Mouse (Mus musculus): ENCODE results near the gene Cacng7. TPM values are rescaled to one million over a fixed set of nuclear protein-coding genes. Genes with fewer than 3 reads are reported as not detected.
"Not testable (repeated sequence)": the region's sequence is repeated elsewhere in the genome, so short reads cannot be mapped to it uniquely, and the experiment has no call there.

The Cacng7 gene
- polyA plus RNA-seq, 1 experiment from 2014 or later, result 0.07 TPM

DNA sequence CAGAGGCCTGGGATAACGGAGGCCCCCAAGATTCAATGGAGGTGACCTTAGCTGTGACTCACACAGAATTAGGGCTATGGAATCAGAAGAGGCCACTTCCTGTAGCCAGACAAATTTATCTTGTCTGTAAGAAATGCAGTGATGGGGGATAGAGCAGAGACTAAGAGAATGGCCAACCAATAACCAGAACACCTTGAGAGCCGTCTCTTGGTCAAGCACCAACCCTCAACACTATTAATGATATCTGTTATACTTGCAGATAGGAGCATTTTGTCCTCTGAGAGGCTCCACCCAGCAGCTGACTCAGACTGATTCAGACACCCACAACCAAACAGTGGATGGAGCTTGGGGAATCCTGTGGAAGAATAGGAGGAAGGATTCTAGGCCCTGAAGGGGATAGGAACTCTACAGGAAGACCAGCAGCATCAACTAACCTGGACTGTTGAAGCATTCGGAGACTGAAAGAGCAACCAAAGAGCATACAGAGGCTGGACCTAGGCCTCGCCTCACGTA, 52.1 kb downstream of the Cacng7 start:
- WGBS (ENCODE audit: insufficient replicate concordance), result 59% methylated on average over 5 of the region's 5 CpGs

DNA sequence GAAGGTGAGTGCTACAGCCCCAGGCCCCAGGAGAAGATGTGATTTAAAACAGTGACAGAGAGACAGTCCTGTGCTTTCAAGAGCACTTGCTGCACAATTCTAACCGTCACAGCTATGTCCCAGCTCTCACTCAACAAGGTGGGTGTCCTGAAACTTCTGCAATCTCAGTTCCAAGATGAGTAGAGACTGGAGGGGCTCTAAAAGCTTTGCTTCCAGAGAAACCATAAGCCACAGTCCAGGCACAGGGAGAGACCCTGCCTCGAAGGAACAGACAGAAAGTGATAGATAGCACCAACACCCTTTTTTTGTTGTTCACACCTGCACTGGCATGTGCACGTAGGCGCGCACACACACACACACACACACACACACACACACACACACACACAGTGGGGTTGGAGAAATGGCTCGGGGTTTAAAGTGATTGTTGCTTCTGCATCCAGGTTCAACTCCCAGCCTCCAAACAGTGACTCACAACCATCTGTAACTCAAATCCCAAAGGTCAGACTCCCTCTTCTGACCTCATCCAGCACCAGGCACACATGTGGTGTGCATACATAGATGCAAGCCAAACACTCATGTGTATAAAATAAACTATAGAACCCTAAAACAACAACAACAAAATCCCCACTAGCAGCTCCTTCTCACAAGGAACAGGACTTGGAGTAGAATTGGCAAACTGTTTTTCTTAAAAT, 53.4 kb downstream of the Cacng7 start:
- Histone ChIP-seq H3K4me1 (no peaks in the 10 kb centered on the region), H3K27me3 (replicated peaks) (peaks cover 15% of the 10 kb centered on the region), H3K9ac (no peak overlapping the region), H3K27ac (no peak overlapping the region), H3K4me3 (no peak overlapping the region), H3K36me3 (no peaks in the 10 kb centered on the region), H3K4me2 (no peak overlapping the region), H3K9me3 (replicated peaks) (no peaks in the 10 kb centered on the region)
- ATAC-seq, result no peak
- 65% methylated on average over 6 of the region's 6 CpGs for WGBS (ENCODE audit: insufficient replicate concordance)

More for the DNA sequence above, 52.1 kb downstream of the Cacng7 start:
- H3K27me3 ChIP-seq (replicated peaks), result peaks cover 3% of the 10 kb centered on the region
- H3K4me2 ChIP-seq, result no peak overlapping the region
- no peaks in the 10 kb centered on the region for H3K36me3 ChIP-seq
- no peak overlapping the region for H3K4me3 ChIP-seq
- no peak overlapping the region for H3K9ac ChIP-seq
- H3K4me1 ChIP-seq, result no peaks in the 10 kb centered on the region
- no peaks in the 10 kb centered on the region for H3K9me3 ChIP-seq (replicated peaks)
- no peak overlapping the region for H3K27ac ChIP-seq
- ATAC-seq, result no peak

- no peak for ATAC-seq
- H3K9ac ChIP-seq, result no peak overlapping the region
- no peak overlapping the region for H3K27ac ChIP-seq
- H3K9me3 ChIP-seq (replicated peaks), result no peaks in the 10 kb centered on the region
- peaks cover 23% of the 10 kb centered on the region for H3K27me3 ChIP-seq (replicated peaks)
- H3K4me1 ChIP-seq, result no peaks in the 10 kb centered on the region
- WGBS (ENCODE audit: insufficient replicate concordance), result 68% methylated on average over 18 of the region's 18 CpGs
- no peaks in the 10 kb centered on the region for H3K36me3 ChIP-seq
- no peak overlapping the region for H3K4me3 ChIP-seq
- H3K4me2 ChIP-seq, result no peak overlapping the region
These were observed 55.0 kb downstream of the Cacng7 start for GRCm38 (mm10) chr7:3387761-3388160.

- 13% methylated on average over 6 of the region's 6 CpGs for WGBS (ENCODE audit: insufficient replicate concordance)
- Histone ChIP-seq H3K9ac (no peak overlapping the region), H3K27ac (no peak overlapping the region), H3K4me1 (no peaks in the 10 kb centered on the region), H3K36me3 (no peaks in the 10 kb centered on the region), H3K4me3 (no peak overlapping the region), H3K9me3 (replicated peaks) (no peaks in the 10 kb centered on the region), H3K27me3 (replicated peaks) (peaks cover 26% of the 10 kb centered on the region), H3K4me2 (no peak overlapping the region)
- no peak for ATAC-seq
These were observed 56.1 kb downstream of the Cacng7 start for GRCm38 (mm10) chr7:3388885-3389284.

GRCm38 (mm10) chr7:3389444-3390412, 57.0 kb downstream of the Cacng7 start:
- WGBS (ENCODE audit: insufficient replicate concordance), result 1% methylated on average over 15 of the region's 17 CpGs
- no peak for ATAC-seq
- Histone ChIP-seq H3K9ac (no peak overlapping the region), H3K27ac (no peak overlapping the region), H3K4me3 (no peak overlapping the region), H3K27me3 (replicated peaks) (peaks cover 26% of the 10 kb centered on the region), H3K36me3 (no peaks in the 10 kb centered on the region), H3K9me3 (replicated peaks) (no peaks in the 10 kb centered on the region), H3K4me1 (no peaks in the 10 kb centered on the region), H3K4me2 (peak overlapping the region; percentile 21; the same call in 1 of the 2 replicates)

- Histone ChIP-seq H3K9ac (no peak within 1 kb of the TSS), H3K27ac (no peak within 1 kb of the TSS), H3K36me3 (no peaks in the 10 kb centered on the region), H3K4me2 (peak within 1 kb of the TSS; percentile 21; the same call in 1 of the 2 replicates), H3K4me1 (no peaks in the 10 kb centered on the region), H3K27me3 (replicated peaks) (peaks cover 26% of the 10 kb centered on the region), H3K4me3 (no peak within 1 kb of the TSS), H3K9me3 (replicated peaks) (no peaks in the 10 kb centered on the region)
- ATAC-seq, result no peak
- 3% methylated on average over 7 of the region's 7 CpGs for WGBS (ENCODE audit: insufficient replicate concordance)
These were observed 57.8 kb downstream of the Cacng7 start, which contains the start of gene Cacng8 for GRCm38 (mm10) chr7:3390413-3391080. TSS of gene Cacng8 (plus strand) at chr7:3390683.

- no peak overlapping the region for H3K4me2 ChIP-seq
- peaks cover 26% of the 10 kb centered on the region for H3K27me3 ChIP-seq (replicated peaks)
- no peak overlapping the region for H3K27ac ChIP-seq
- H3K4me3 ChIP-seq, result no peak overlapping the region
- no peaks in the 10 kb centered on the region for H3K36me3 ChIP-seq
- H3K9me3 ChIP-seq (replicated peaks), result no peaks in the 10 kb centered on the region
- no peak for ATAC-seq
- 8% methylated on average over 12 of the region's 12 CpGs for WGBS (ENCODE audit: insufficient replicate concordance)
- no peaks in the 10 kb centered on the region for H3K4me1 ChIP-seq
- no peak overlapping the region for H3K9ac ChIP-seq
These were observed 58.3 kb downstream of the Cacng7 start for GRCm38 (mm10) chr7:3391081-3391451.

GRCm38 (mm10) chr7:3391809-3392208, 59.1 kb downstream of the Cacng7 start:
- Histone ChIP-seq H3K27ac (no peak overlapping the region), H3K4me3 (no peak overlapping the region), H3K36me3 (no peaks in the 10 kb centered on the region), H3K4me1 (no peaks in the 10 kb centered on the region), H3K4me2 (no peak overlapping the region), H3K9ac (no peak overlapping the region), H3K9me3 (replicated peaks) (no peaks in the 10 kb centered on the region), H3K27me3 (replicated peaks) (peaks cover 26% of the 10 kb centered on the region)
- 33% methylated on average over 4 of the region's 4 CpGs for WGBS (ENCODE audit: insufficient replicate concordance)
- ATAC-seq, result no peak

- no peaks in the 10 kb centered on the region for H3K9me3 ChIP-seq (replicated peaks)
- H3K27ac ChIP-seq, result no peak overlapping the region
- H3K27me3 ChIP-seq (replicated peaks), result peaks cover 4% of the 10 kb centered on the region; the same call in 1 of the 2 replicates
- no peak overlapping the region for H3K4me2 ChIP-seq
- no peak overlapping the region for H3K4me3 ChIP-seq
- no peak overlapping the region for H3K9ac ChIP-seq
- WGBS (ENCODE audit: insufficient replicate concordance), result 54% methylated on average over 10 of the region's 10 CpGs
- H3K4me1 ChIP-seq, result no peaks in the 10 kb centered on the region
- no peaks in the 10 kb centered on the region for H3K36me3 ChIP-seq
- ATAC-seq, result no peak
These were observed 64.6 kb downstream of the Cacng7 start for GRCm38 (mm10) chr7:3397355-3397754.

GRCm38 (mm10) chr7:3397797-3398196, 65.0 kb downstream of the Cacng7 start:
- WGBS (ENCODE audit: insufficient replicate concordance), result 58% methylated on average over 7 of the region's 7 CpGs
- H3K36me3 ChIP-seq, result no peaks in the 10 kb centered on the region
- H3K27ac ChIP-seq, result no peak overlapping the region
- ATAC-seq, result no peak
- H3K9ac ChIP-seq, result no peak overlapping the region
- H3K4me3 ChIP-seq, result no peak overlapping the region
- no peaks in the 10 kb centered on the region for H3K4me1 ChIP-seq
- H3K9me3 ChIP-seq (replicated peaks), result no peaks in the 10 kb centered on the region
- no peak overlapping the region for H3K4me2 ChIP-seq
- peaks cover 4% of the 10 kb centered on the region; the same call in 1 of the 2 replicates for H3K27me3 ChIP-seq (replicated peaks)

- H3K36me3 ChIP-seq; H3K27me3 ChIP-seq (replicated peaks); H3K9ac ChIP-seq; ATAC-seq; H3K9me3 ChIP-seq (replicated peaks); H3K4me2 ChIP-seq; H3K4me3 ChIP-seq; H3K4me1 ChIP-seq; H3K27ac ChIP-seq: not testable (repeated sequence)
- 79% methylated on average over 8 of the region's 8 CpGs for WGBS (ENCODE audit: insufficient replicate concordance)
These were observed 65.6 kb downstream of the Cacng7 start for GRCm38 (mm10) chr7:3398363-3398762.
